Comparison of ENCODE assay signal across 19 mouse cellular contexts in genomic region chr14:105604451-105604850, GRCm38 (mm10).
A peak's percentile ranks its signal among the peaks of the same experiment; 100 is the strongest.
DNase-seq lines count a peak whose midpoint lies in the region; ATAC-seq and TF ChIP-seq lines count a peak whose summit lies in the region.
"Had no signal": no experiment of that assay in that cellular context is flagged by ENCODE, and none has a peak within 500 bp of the region (broad histone marks: within the 10 kb centered on the region; RNA-seq: fewer than 3 reads in every experiment).

No protein-coding gene starts in this region.

- H3K9ac ChIP-seq in intestine, embryonic 15.5 days = no peak overlapping the region
- H3K9ac ChIP-seq in intestine, postnatal 0 days (ENCODE audit: low read depth, low read length) = no peak overlapping the region
- no peak overlapping the region for H3K9ac ChIP-seq in intestine, embryonic 16.5 days (ENCODE audit: low read depth, low read length)

- ATAC-seq in intestine, embryonic 15.5 days = peak; percentile 75; the same call in 1 of the 2 replicates
- no peak for ATAC-seq in intestine, postnatal 0 days
- ATAC-seq in intestine, embryonic 16.5 days = peak; percentile 71
- ATAC-seq: activated CD4-positive, CD25-positive, alpha-beta regulatory T cell, adult 4 months; CD4-positive, CD25-positive, alpha-beta regulatory T cell, adult 4 months; Patski had no signal

- WGBS in intestine, embryonic 15.5 days = 72% methylated on average over 6 of the region's 6 CpGs
- 53% methylated on average over 6 of the region's 6 CpGs for WGBS in intestine, postnatal 0 days
- 74% methylated on average over 6 of the region's 6 CpGs for WGBS in intestine, embryonic 16.5 days

- no peaks in the 10 kb centered on the region for H3K4me1 ChIP-seq in intestine, embryonic 15.5 days (replicated peaks)
- H3K4me1 ChIP-seq in intestine, postnatal 0 days (replicated peaks; ENCODE audit: control insufficient read depth, insufficient read depth, low read length) = no peaks in the 10 kb centered on the region
- no peaks in the 10 kb centered on the region for H3K4me1 ChIP-seq in intestine, embryonic 16.5 days (ENCODE audit: control insufficient read depth, insufficient read depth, low read length)

- no peaks in the 10 kb centered on the region for H3K27me3 ChIP-seq in intestine, embryonic 15.5 days (replicated peaks)
- H3K27me3 ChIP-seq in intestine, postnatal 0 days (replicated peaks; ENCODE audit: control insufficient read depth, insufficient read depth, low read length) = no peaks in the 10 kb centered on the region
- H3K27me3 ChIP-seq in intestine, embryonic 16.5 days (replicated peaks; ENCODE audit: control insufficient read depth, insufficient read depth, low read length) = no peaks in the 10 kb centered on the region
- H3K27me3 ChIP-seq: CH12.LX, Patski had no signal

- no peak overlapping the region for H3K4me2 ChIP-seq in intestine, embryonic 15.5 days (replicated peaks)
- no peak overlapping the region for H3K4me2 ChIP-seq in intestine, postnatal 0 days (replicated peaks; ENCODE audit: low read depth)
- H3K4me2 ChIP-seq in intestine, embryonic 16.5 days (ENCODE audit: low read depth, low read length) = no peak overlapping the region

- H3K36me3 ChIP-seq in intestine, embryonic 15.5 days = no peaks in the 10 kb centered on the region
- no peaks in the 10 kb centered on the region for H3K36me3 ChIP-seq in intestine, postnatal 0 days (ENCODE audit: control insufficient read depth, insufficient read depth)
- no peaks in the 10 kb centered on the region for H3K36me3 ChIP-seq in intestine, embryonic 16.5 days (ENCODE audit: control insufficient read depth, insufficient read depth, low read length)
- H3K36me3 ChIP-seq: G1E had no signal

- no peak overlapping the region for H3K27ac ChIP-seq in intestine, embryonic 15.5 days
- no peak overlapping the region for H3K27ac ChIP-seq in intestine, postnatal 0 days (ENCODE audit: low read depth, low read length)
- H3K27ac ChIP-seq in intestine, embryonic 16.5 days (ENCODE audit: low read length) = no peak overlapping the region

- TF ChIP-seq CTCF in intestine, postnatal 0 days (IDR thresholded peaks at IDR 0.05; ENCODE audit: low read depth) = no peak

- no peaks in the 10 kb centered on the region for H3K9me3 ChIP-seq in intestine, embryonic 15.5 days
- no peaks in the 10 kb centered on the region for H3K9me3 ChIP-seq in intestine, postnatal 0 days (ENCODE audit: control insufficient read depth)
- 0 out of 2 replicates have a peak, but pooled peaks cover 3% of the 10 kb centered on the region for H3K9me3 ChIP-seq in intestine, embryonic 16.5 days (ENCODE audit: control insufficient read depth, low read length)

- DNase-seq in natural killer cell, adult 2 months (ENCODE audit: low spot score in 2 of 2) = no peak
- DNase-seq: adrenal gland, adult 2 months; adrenal gland, adult 8-10 months; adrenal gland, postnatal 10 days; adrenal gland, postnatal 14 days; adrenal gland, postnatal 25 days; adrenal gland, postnatal 36 days; B cell, adult 2 months; cerebellum, adult 11 months; cerebellum, adult 11-12 months; cerebellum, adult 18-20 months had no signal

- no peak overlapping the region for H3K4me3 ChIP-seq in intestine, embryonic 15.5 days (replicated peaks)
- H3K4me3 ChIP-seq in intestine, postnatal 0 days (ENCODE audit: low read depth, low read length) = no peak overlapping the region
- H3K4me3 ChIP-seq in intestine, embryonic 16.5 days (ENCODE audit: low read length) = no peak overlapping the region
